Mouse (Mus musculus) heart, embryonic 15.5 days (tissue): ENCODE results near the gene Cdyl2. TPM values are rescaled to one million over a fixed set of nuclear protein-coding genes. Genes with fewer than 3 reads are reported as not detected.

Source experiments
- ATAC-seq: fragments of 200-750 bp; cut with Nextera tagmentation; replicated peaks from 2 replicates; pipeline ENCODE4 v1.8.0; 2017; ENCODE audit warnings: low read depth, moderate TSS enrichment; ENCODE audit not compliant: insufficient number of reproducible peaks, insufficient read depth, low FRiP score
- H3K27ac ChIP-seq: fragments of 300-500 bp; sonication (generic); 2 replicates; pipeline ENCODE4 v1.5.1; 2015; ENCODE audit warnings: mild to moderate bottlenecking, inconsistent platforms
- H3K27me3 ChIP-seq: fragments of 300-500 bp; sonication (generic); 2 replicates; pipeline ENCODE4 v1.6.1; 2015; ENCODE audit warnings: inconsistent platforms
- H3K36me3 ChIP-seq: fragments of 300-500 bp; sonication (generic); 2 replicates; pipeline ENCODE4 v1.6.1; 2015; ENCODE audit warnings: mild to moderate bottlenecking, inconsistent platforms
- H3K4me1 ChIP-seq: fragments of 300-500 bp; sonication (generic); replicated peaks from 2 replicates; pipeline ENCODE4 v1.6.1; 2015; ENCODE audit warnings: inconsistent platforms
- H3K4me2 ChIP-seq: fragments of 300-500 bp; sonication (generic); 2 replicates; pipeline ENCODE4 v1.6.1; 2015; ENCODE audit warnings: inconsistent platforms, mild to moderate bottlenecking, moderate library complexity
- H3K4me3 ChIP-seq: fragments of 300-500 bp; sonication (generic); 2 replicates; pipeline ENCODE4 v1.5.1; 2015; ENCODE audit warnings: mild to moderate bottlenecking, inconsistent platforms
- H3K9ac ChIP-seq: fragments of 300-500 bp; sonication (generic); 2 replicates; pipeline ENCODE4 v1.6.1; 2015; ENCODE audit warnings: mild to moderate bottlenecking, inconsistent platforms
- H3K9me3 ChIP-seq: fragments of 300-500 bp; sonication (generic); replicated peaks from 2 replicates; pipeline ENCODE4 v1.6.1; 2016; ENCODE audit warnings: inconsistent platforms
- WGBS: fragments of 180-500 bp; shearing (Covaris S2); methylation state at CpG from one replicate; pipeline ENCODE4 v1.1.7; 2015; ENCODE audit warnings: mixed read lengths; 5-methylcytosine and 5-hydroxymethylcytosine counted together
- polyA plus RNA-seq: library from polyadenylated mRNA; unstranded; fragments of >200 nt; fragmentation: Nextera tagmentation; extraction: Ambion mirVana; gene quantifications from 2 replicates; pipeline ENCODE4 v1.2.1, GENCODE M21; 2015

The Cdyl2 gene
- polyA plus RNA-seq, 1 experiment from 2014 or later, result 4.1 TPM

DNA sequence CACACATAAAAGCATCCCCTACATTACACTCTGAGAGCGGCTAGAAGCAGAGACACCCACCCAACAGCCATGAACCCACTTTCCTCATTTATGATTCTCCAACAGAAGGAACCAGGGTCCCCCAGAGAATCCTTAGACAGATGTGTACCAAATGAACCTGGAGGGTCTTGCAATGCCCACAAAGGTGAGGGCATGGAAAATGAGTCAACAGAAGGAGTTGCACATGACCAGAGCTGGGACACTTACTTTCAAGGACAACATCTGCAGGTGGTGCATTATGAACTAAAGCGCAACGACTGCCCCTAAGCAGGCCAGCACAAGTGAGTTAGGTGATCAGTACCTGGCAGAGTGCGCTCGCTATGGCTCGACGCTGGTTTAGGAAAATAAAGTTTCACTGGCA is 95.6 kb downstream of the Cdyl2 start:
- Histone ChIP-seq H3K4me2 (no peak overlapping the region), H3K4me1 (no peaks in the 10 kb centered on the region), H3K4me3 (no peak overlapping the region), H3K27ac (no peak overlapping the region), H3K36me3 (no peaks in the 10 kb centered on the region), H3K9ac (no peak overlapping the region), H3K27me3 (no peaks in the 10 kb centered on the region), H3K9me3 (no peaks in the 10 kb centered on the region)
- ATAC-seq, result no peak
- 91% methylated on average over 7 of the region's 7 CpGs for WGBS

DNA sequence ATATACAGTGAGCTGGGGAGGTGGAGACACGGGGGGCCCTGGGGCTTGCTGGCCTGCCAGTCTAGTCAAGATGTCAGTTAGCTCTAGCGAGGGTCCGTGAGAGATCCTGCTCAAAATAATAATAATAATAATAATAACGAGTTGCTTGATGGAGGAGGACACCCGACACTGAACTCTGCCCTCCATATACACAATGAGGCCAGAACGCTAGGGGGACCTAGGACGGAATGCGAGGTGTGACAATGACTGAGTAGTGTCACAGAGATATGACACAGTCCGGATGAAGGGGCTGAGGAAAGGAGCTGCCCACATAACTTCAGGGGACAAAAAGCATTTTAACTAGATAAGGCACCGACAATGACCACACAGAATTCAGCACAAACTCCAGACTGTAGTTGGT is 96.4 kb downstream of the Cdyl2 start:
- Histone ChIP-seq H3K4me3 (no peak overlapping the region), H3K27me3 (no peaks in the 10 kb centered on the region), H3K4me2 (no peak overlapping the region), H3K4me1 (no peaks in the 10 kb centered on the region), H3K9ac (no peak overlapping the region), H3K36me3 (no peaks in the 10 kb centered on the region), H3K9me3 (no peaks in the 10 kb centered on the region), H3K27ac (no peak overlapping the region)
- 56% methylated on average over 10 of the region's 10 CpGs for WGBS
- ATAC-seq, result no peak

DNA sequence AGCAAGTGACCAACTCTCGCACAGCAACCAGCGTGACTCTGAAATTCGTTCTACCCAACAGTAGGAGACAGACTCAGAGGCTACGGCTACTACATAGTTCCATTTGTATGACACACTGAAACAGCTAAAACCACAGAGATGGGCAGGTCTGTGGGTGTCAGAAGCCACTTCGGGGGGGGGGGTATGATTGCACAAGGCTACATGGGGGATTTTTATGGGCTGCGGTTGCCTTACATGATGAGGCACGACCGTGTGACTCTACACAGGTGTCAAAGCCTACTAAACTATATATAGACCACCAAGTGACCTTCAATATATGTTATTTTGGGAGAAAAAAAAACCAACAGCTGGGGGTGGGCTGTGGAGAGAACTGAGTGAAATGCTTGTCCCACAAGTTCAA is 96.8 kb downstream of the Cdyl2 start:
- H3K36me3 ChIP-seq, result no peaks in the 10 kb centered on the region
- 73% methylated on average over 8 of the region's 8 CpGs for WGBS
- no peak overlapping the region for H3K27ac ChIP-seq
- no peak overlapping the region for H3K9ac ChIP-seq
- no peak overlapping the region for H3K4me3 ChIP-seq
- H3K9me3 ChIP-seq, result no peaks in the 10 kb centered on the region
- ATAC-seq, result no peak
- no peaks in the 10 kb centered on the region for H3K27me3 ChIP-seq
- no peak overlapping the region for H3K4me2 ChIP-seq
- no peaks in the 10 kb centered on the region for H3K4me1 ChIP-seq

DNA sequence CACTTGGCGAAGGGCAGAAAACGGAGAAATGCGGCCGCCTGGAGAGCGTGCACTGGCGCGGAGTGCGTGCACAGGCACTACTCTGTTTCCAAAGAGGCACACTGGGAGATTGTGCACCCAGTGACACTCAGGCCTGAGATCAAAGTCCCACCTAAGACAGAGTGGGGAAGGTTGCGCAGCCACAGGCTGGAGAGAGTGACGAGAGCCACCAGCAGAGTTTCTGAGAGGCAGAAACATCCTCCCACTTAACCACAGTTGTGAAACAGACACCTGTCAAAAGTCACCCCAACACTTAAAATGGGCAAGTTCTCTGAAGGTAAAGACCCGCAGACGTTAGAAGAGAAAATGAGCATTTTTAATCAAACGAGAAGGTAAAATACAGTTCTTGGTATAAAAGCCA is 97.5 kb downstream of the Cdyl2 start:
- WGBS, result 84% methylated on average over 13 of the region's 13 CpGs
- Histone ChIP-seq H3K36me3 (no peaks in the 10 kb centered on the region), H3K9ac (no peak overlapping the region), H3K27me3 (no peaks in the 10 kb centered on the region), H3K4me3 (no peak overlapping the region), H3K9me3 (no peaks in the 10 kb centered on the region), H3K27ac (no peak overlapping the region), H3K4me1 (no peaks in the 10 kb centered on the region), H3K4me2 (no peak overlapping the region)
- no peak for ATAC-seq

DNA sequence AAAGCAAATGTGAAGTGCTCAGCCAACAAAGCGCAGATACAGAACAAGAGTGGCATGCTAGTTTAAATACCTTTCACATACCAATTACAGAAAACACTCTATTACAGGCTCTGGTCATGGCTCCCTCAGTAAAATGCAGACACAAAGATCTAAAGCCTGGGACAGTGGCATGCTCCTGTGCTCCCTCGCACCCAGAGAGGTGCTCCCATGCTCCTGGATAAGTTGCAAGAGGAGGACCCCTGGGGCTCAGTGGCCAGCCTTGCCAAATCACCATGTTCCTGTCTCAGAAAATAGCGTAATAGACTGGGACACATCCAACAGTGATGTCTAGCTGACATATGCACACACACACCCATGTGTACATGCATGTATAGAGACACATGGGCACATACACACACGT is 98.4 kb downstream of the Cdyl2 start:
- no peaks in the 10 kb centered on the region for H3K9me3 ChIP-seq
- no peaks in the 10 kb centered on the region for H3K4me1 ChIP-seq
- ATAC-seq, result no peak
- no peaks in the 10 kb centered on the region for H3K36me3 ChIP-seq
- 83% methylated on average over 4 of the region's 4 CpGs for WGBS
- no peaks in the 10 kb centered on the region for H3K27me3 ChIP-seq
- no peak overlapping the region for H3K27ac ChIP-seq
- no peak overlapping the region for H3K9ac ChIP-seq
- no peak overlapping the region for H3K4me3 ChIP-seq
- no peak overlapping the region for H3K4me2 ChIP-seq

DNA sequence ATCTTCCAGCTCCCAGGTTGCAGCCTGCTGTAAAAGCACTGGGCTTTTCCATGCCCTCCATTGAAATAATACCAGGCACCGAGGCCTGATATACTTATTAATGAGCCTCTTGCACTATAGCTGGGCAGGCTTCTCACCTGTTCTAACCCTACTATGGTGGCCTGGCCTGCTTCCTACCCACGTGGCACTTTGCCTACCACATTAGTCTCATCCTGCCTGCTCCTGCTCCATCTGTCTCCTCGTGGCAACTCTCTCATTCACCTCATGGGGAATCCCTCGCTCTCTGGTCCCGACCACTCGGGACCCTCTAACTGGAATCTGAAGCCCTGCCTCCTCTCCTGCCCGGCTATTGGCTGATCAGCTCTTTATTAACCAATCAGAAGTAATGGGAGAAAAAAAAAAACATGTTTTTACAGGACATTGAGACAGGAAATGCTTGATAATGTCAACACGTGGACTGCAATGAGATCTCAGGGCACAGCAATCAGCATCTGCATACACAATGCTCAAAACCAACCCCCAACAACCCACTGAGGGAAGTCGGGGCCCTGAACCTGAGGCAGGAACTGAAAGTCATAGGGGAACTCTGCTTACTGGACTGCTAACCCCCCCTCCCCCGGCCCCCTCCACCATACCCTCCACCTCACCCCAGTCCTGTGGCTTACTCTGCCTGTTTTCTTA is 99.2 kb downstream of the Cdyl2 start:
- WGBS, result 59% methylated on average over 10 of the region's 10 CpGs
- H3K4me2 ChIP-seq, result no peak overlapping the region
- no peak overlapping the region for H3K9ac ChIP-seq
- no peak for ATAC-seq
- no peaks in the 10 kb centered on the region for H3K36me3 ChIP-seq
- H3K9me3 ChIP-seq, result no peaks in the 10 kb centered on the region
- H3K27ac ChIP-seq, result no peak overlapping the region
- H3K4me3 ChIP-seq, result no peak overlapping the region
- H3K4me1 ChIP-seq, result no peaks in the 10 kb centered on the region
- no peaks in the 10 kb centered on the region for H3K27me3 ChIP-seq

DNA sequence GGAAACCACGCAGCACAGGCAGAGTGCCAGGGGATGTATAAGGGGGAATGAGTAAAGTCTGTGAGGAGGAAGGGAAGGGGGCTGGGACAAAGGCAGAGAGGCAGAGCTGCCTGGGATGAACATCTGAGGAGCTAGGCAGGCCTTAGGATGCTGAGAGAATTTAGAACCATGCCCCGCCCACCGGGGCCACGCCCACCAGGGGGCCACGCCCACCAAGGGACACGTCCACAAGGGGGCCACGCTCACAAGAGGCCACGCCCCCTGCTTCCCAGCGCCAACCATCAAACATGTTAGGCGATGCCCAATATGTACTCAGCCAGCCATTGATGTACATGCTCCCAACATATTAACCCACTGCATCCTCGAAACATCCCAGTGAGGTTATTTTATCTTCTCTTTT is 102.7 kb downstream of the Cdyl2 start:
- no peak overlapping the region for H3K4me2 ChIP-seq
- no peaks in the 10 kb centered on the region for H3K9me3 ChIP-seq
- no peak overlapping the region for H3K27ac ChIP-seq
- no peaks in the 10 kb centered on the region for H3K27me3 ChIP-seq
- ATAC-seq, result no peak
- H3K36me3 ChIP-seq, result no peaks in the 10 kb centered on the region
- no peaks in the 10 kb centered on the region for H3K4me1 ChIP-seq
- no peak overlapping the region for H3K4me3 ChIP-seq
- 38% methylated on average over 11 of the region's 11 CpGs for WGBS
- H3K9ac ChIP-seq, result no peak overlapping the region

DNA sequence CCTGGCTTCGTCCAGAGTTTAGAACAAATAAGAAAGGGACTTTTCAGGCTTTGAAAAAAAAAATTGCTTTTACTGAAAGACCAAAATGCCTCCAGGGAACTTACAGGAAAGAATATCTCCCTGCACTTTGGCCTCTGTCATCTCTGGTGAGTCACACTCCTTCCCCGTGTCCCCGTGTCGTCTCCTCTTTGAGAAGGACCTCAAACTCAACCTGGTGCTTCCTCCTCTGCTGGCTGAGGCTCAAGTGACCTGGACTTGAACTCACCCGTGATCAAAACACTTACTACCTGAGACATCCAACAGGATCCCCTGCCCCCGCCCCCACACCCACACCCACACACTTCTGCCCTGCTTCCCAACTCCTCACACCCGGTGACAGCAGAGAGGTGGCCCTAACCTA is 103.8 kb downstream of the Cdyl2 start:
- ATAC-seq, result no peak
- WGBS, result 70% methylated on average over 7 of the region's 7 CpGs
- no peaks in the 10 kb centered on the region for H3K9me3 ChIP-seq
- H3K27me3 ChIP-seq, result no peaks in the 10 kb centered on the region
- no peak overlapping the region for H3K4me3 ChIP-seq
- H3K4me2 ChIP-seq, result no peak overlapping the region
- H3K4me1 ChIP-seq, result no peaks in the 10 kb centered on the region
- no peak overlapping the region for H3K9ac ChIP-seq
- no peaks in the 10 kb centered on the region for H3K36me3 ChIP-seq
- H3K27ac ChIP-seq, result no peak overlapping the region

DNA sequence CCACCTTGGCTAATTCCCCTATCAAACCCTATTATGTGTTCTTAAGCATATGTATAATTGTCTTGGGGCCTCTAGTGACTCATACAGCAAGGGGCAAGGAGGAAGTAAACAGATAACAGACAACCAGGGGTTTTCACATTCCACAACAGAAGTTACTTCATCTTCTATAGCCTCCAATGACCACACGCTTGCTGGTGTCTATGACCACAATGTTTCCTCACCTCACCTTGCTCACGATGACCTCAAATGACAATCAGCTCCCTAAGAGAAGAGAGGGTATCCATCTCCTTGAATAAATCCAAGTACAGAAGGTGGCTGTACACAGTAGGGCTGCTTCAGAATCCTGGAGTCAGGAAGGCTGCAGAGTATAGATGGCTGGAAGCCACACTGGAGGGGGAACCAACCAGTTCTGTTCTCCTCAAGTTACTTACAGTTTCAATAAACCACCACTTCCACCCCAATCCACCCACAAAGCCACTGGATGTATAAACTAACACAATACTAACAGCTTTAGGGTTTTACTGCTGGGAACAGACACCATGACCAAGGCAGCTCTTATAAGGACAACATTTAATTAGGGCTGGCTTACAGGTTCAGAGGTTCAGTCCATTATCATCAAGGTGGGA is 104.8 kb downstream of the Cdyl2 start:
- no peak overlapping the region for H3K4me3 ChIP-seq
- no peaks in the 10 kb centered on the region for H3K4me1 ChIP-seq
- no peaks in the 10 kb centered on the region for H3K9me3 ChIP-seq
- WGBS, result 85% methylated on average over 2 of the region's 2 CpGs
- no peaks in the 10 kb centered on the region for H3K36me3 ChIP-seq
- no peak overlapping the region for H3K9ac ChIP-seq
- H3K27me3 ChIP-seq, result no peaks in the 10 kb centered on the region
- no peak overlapping the region for H3K4me2 ChIP-seq
- H3K27ac ChIP-seq, result no peak overlapping the region
- no peak for ATAC-seq

DNA sequence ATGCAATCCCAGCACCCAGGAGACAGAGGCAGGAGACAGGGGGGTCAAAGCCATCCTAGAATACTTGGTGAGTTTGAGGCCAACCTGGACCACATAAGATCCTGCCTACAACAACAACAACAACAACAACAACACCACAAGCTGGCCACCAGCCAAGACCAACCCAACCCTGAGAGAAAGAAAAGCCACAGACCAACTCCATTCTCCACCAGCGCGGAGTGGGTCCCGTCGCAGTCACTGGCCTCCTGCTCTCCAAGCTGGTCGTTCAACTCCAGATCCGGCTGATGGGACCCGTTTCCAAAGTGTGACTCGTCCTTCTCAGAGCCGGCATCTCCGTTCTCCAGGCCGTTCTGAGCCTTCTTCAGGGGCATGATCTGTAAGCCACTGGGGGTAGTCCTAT is 109.2 kb downstream of the Cdyl2 start:
- no peak for ATAC-seq
- Histone ChIP-seq H3K4me3 (no peak overlapping the region), H3K9me3 (no peaks in the 10 kb centered on the region), H3K36me3 (no peaks in the 10 kb centered on the region), H3K27ac (no peak overlapping the region), H3K9ac (no peak overlapping the region), H3K4me1 (no peaks in the 10 kb centered on the region), H3K27me3 (no peaks in the 10 kb centered on the region), H3K4me2 (no peak overlapping the region)
- 93% methylated on average over 11 of the region's 11 CpGs for WGBS

DNA sequence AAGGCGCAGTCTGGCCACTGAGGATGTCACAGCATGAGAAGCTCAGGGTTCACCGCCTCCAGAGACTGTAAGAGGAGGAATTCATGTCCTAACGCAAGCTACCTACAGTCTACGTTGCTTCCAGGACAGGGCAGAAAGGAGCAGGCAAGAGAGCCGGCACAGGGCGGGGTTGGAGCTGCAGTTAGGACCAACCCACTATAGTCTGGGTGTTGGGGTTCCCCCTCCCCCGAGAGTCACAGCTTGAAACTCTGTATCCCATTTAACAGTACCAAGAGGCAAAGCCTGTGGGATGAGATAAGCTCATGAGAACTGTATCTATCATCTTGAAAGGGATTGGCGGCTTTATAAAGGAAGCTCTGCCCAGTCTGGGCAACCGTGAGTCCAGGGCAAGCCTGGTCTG is 110.5 kb downstream of the Cdyl2 start:
- WGBS, result 68% methylated on average over 9 of the region's 9 CpGs

More for the DNA sequence above, 110.5 kb downstream of the Cdyl2 start:
- Histone ChIP-seq H3K9ac (no peak overlapping the region), H3K4me1 (no peaks in the 10 kb centered on the region), H3K27me3 (no peaks in the 10 kb centered on the region), H3K4me2 (no peak overlapping the region), H3K27ac (no peak overlapping the region), H3K36me3 (no peaks in the 10 kb centered on the region), H3K4me3 (no peak overlapping the region), H3K9me3 (no peaks in the 10 kb centered on the region)
- ATAC-seq, result 0 out of 2 replicates have a peak, but pooled peaks have one; percentile 9
